8 mouse cellular contexts compared by ENCODE assay signal in genomic region chr17:50292661-50293171, GRCm38 (mm10). TPM values are rescaled to one million over a fixed set of nuclear protein-coding genes. Genes with fewer than 3 reads are reported as not detected.
DNase-seq lines count a peak whose midpoint lies in the region; TF ChIP-seq lines count a peak whose summit lies in the region.

No protein-coding gene starts in this region.

- intact Hi-C loops in gastrocnemius, postnatal 14 days (cut with DNase I; ENCODE audit: low total_unique reads): loop anchor here (10.0 kb wide), 2 partner anchors 212 to 502 kb away; partner anchors contain the start of gene Plcl2
- intact Hi-C loops in left cerebral cortex, adult 2 months (cut with DNase I): loop anchor here (1.0 to 10.0 kb wide), 7 partner anchors 100 to 682 kb away; partner anchors contain the start of gene Plcl2

- TF ChIP-seq CTCF in left cerebral cortex, adult 2 months (IDR thresholded peaks at IDR 0.05): peak; percentile 51

- H3K27ac ChIP-seq in left cerebral cortex, adult 2 months: peak overlapping the region; percentile 66

- peak; percentile 89 for DNase-seq in adrenal gland, adult 8-10 months
- DNase-seq in embryo, embryonic 11 days: peak; percentile 94
- peak; percentile 93 for DNase-seq in gastrocnemius, postnatal 14 days
- DNase-seq in induced T-regulatory cell, adult 2 months (ENCODE audit: low read depth): peak; percentile 91
- peak; percentile 77 to 78 for DNase-seq in left cerebral cortex, adult 2 months (ENCODE audit: extremely low spot score in 1 of 2, low spot score in 2 of 2)
- peak; percentile 95 for DNase-seq in lung, postnatal 4 days
- peak; percentile 95 for DNase-seq in retina, postnatal 1 day
- peak; percentile 86 to 90 for DNase-seq in thymus, postnatal 36 days

- H3K4me3 ChIP-seq in left cerebral cortex, adult 2 months: peak overlapping the region; percentile 61

RNA-seq across cellular contexts. Expression of gene Dazl, which starts 0.7 kb away (rescaled TPM):
- total RNA-seq in adrenal gland, adult 8-10 months (2022): under 1 TPM; 0.14 to 0.27 (median 0.25) TPM
- total RNA-seq in gastrocnemius, postnatal 14 days (2021): under 1 TPM in 1 of 2 experiments, not detected in 1; 0.16 TPM
- total RNA-seq in left cerebral cortex, adult 2 months (2021): 1 to 10 TPM; 2.8 to 4.1 TPM

Comparison
In these comparisons a context has a peak if more than half of its experiments do, and no peak if none do; other contexts are left out.
1. Peak in every context shown above with its lines: DNase-seq, H3K4me3 ChIP-seq and H3K27ac ChIP-seq.